Mouse (Mus musculus) brain, embryonic 14.5 days (tissue): Measurements from ENCODE around the gene Anxa7. TPM values are rescaled to one million over a fixed set of nuclear protein-coding genes. Genes with fewer than 3 reads are reported as not detected.

ENCODE experiments used
- DNase-seq: peaks from one replicate; pipeline ENCODE4 v3.0.0-alpha.2; 2011; ENCODE audit warnings: low read depth
- CTCF ChIP-seq: fragments of 200-500 bp; IDR thresholded peaks from 2 replicates; pipeline ENCODE4 v1.5.1; 2012; ENCODE audit warnings: inconsistent platforms, mild to moderate bottlenecking, moderate library complexity, borderline replicate concordance; ENCODE audit not compliant: insufficient read depth, insufficient read length; ENCODE audit errors: extremely low read depth
- POLR2A ChIP-seq: fragments of 200-500 bp; IDR thresholded peaks from 2 replicates; pipeline ENCODE4 v1.6.1; 2012; ENCODE audit warnings: mild to moderate bottlenecking, inconsistent platforms, borderline replicate concordance; ENCODE audit not compliant: poor library complexity, insufficient read depth, insufficient read length, severe bottlenecking; ENCODE audit errors: extremely low read depth
- polyA plus RNA-seq: library from polyadenylated mRNA; depleted of rRNA; stranded (reverse); fragments of >200 nt; gene quantifications from 2 replicates; pipeline ENCODE4 v1.2.3, GENCODE M21; 2012; rRNA removed

The Anxa7 gene
- polyA plus RNA-seq, 1 experiment, result 18.9 TPM

GRCm38 (mm10) chr14:20422257-20422656, 57.7 kb downstream of the Anxa7 start:
- TF ChIP-seq POLR2A (no peak), CTCF (no peak)
- DNase-seq, result no peak

Other genes with a start within 250 kb of the Anxa7 start
- gene Kcnk16, start 210.9 kb downstream of the Anxa7 start, polyA plus RNA-seq, result 0.05 TPM in 1 of 2 replicates, not detected in the other
- gene Nudt13, start 185.4 kb downstream of the Anxa7 start, polyA plus RNA-seq, result 16.5 and 17.4 TPM in 2 replicates
- gene Ecd, start 132.0 kb downstream of the Anxa7 start, polyA plus RNA-seq, result 37.6 and 38.1 TPM in 2 replicates
- 54.0 and 59.6 TPM in 2 replicates for gene Fam149b, start 132.0 kb downstream of the Anxa7 start, polyA plus RNA-seq
- gene Dnajc9, start 91.2 kb downstream of the Anxa7 start, polyA plus RNA-seq, result 95.7 and 127 TPM in 2 replicates
- 36.1 and 46.2 TPM in 2 replicates for gene Mrps16, start 86.5 kb downstream of the Anxa7 start, polyA plus RNA-seq
- gene Cfap70, start 27.9 kb downstream of the Anxa7 start, polyA plus RNA-seq, result 0.69 and 1.2 TPM in 2 replicates
- gene Mss51, start 16.8 kb upstream of the Anxa7 start, polyA plus RNA-seq, result 1.5 and 2.4 TPM in 2 replicates
- 114 and 141 TPM in 2 replicates for gene Ppp3cb, start 66.4 kb upstream of the Anxa7 start, polyA plus RNA-seq
- gene Usp54, start 160.9 kb upstream of the Anxa7 start, polyA plus RNA-seq, result 25.1 and 30.3 TPM in 2 replicates
- 0.10 and 0.16 TPM in 2 replicates for gene Myoz1, start 176.4 kb upstream of the Anxa7 start, polyA plus RNA-seq
- 0.23 and 0.27 TPM in 2 replicates for gene Synpo2l, start 188.2 kb upstream of the Anxa7 start, polyA plus RNA-seq
- 159 and 187 TPM in 2 replicates for gene Sec24c, start 194.2 kb upstream of the Anxa7 start, polyA plus RNA-seq
- 21.1 and 24.7 TPM in 2 replicates for gene Fut11, start 214.8 kb upstream of the Anxa7 start, polyA plus RNA-seq
- 95.3 and 112 TPM in 2 replicates for gene Chchd1, start 222.9 kb upstream of the Anxa7 start, polyA plus RNA-seq
- gene Zswim8, start 227.4 kb upstream of the Anxa7 start, polyA plus RNA-seq, result 245 and 250 TPM in 2 replicates